Comparison of ENCODE assay signal across 22 mouse cellular contexts in the genomic region with DNA sequence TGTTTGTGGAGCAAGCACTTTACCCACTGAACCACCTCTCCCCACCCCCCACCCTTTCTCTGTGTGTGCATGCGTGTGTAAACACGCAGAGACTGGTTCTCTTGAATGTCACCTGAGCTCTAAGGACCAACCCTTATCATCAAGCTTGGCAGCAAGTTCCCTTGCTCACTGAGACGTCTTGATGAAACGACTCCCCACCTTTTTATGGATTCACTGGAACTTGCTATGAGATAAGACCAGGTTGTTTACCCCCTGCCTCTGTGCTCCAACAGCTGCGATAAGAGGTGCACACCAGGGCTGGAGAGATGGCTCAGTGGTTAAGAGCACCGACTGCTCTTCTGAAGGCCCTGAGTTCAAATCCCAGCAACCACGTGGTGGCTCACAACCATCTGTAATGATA. TPM values are rescaled to one million over a fixed set of nuclear protein-coding genes. Genes with fewer than 3 reads are reported as not detected.
DNase-seq lines count a peak whose midpoint lies in the region; ATAC-seq and TF ChIP-seq lines count a peak whose summit lies in the region.
"Had no signal": no experiment of that assay in that cellular context is flagged by ENCODE, and none has a peak within 500 bp of the region (broad histone marks: within the 10 kb centered on the region; RNA-seq: fewer than 3 reads in every experiment).

No protein-coding gene starts in this region.

- no peaks in the 10 kb centered on the region for H3K4me1 ChIP-seq in forebrain, embryonic 16.5 days (replicated peaks; ENCODE audit: control insufficient read depth, insufficient read depth, low read length)
- no peaks in the 10 kb centered on the region for H3K4me1 ChIP-seq in forebrain, embryonic 12.5 days
- H3K4me1 ChIP-seq in intestine, embryonic 15.5 days (replicated peaks) = no peaks in the 10 kb centered on the region
- H3K4me1 ChIP-seq in midbrain, postnatal 0 days (ENCODE audit: insufficient read depth, low read length) = no peaks in the 10 kb centered on the region
- H3K4me1 ChIP-seq: embryonic facial prominence, embryonic 12.5 days; embryonic facial prominence, embryonic 15.5 days; forebrain, embryonic 15.5 days; hindbrain, embryonic 15.5 days had no signal

- no peak for TF ChIP-seq CTCF in midbrain, postnatal 0 days (IDR thresholded peaks at IDR 0.05)

- no peak overlapping the region for H3K27ac ChIP-seq in forebrain, embryonic 16.5 days (ENCODE audit: low read length)
- H3K27ac ChIP-seq in forebrain, embryonic 12.5 days = no peak overlapping the region
- no peak overlapping the region for H3K27ac ChIP-seq in intestine, embryonic 15.5 days
- H3K27ac ChIP-seq in midbrain, postnatal 0 days (ENCODE audit: low read depth, low read length) = no peak overlapping the region
- H3K27ac ChIP-seq: embryonic facial prominence, embryonic 12.5 days; embryonic facial prominence, embryonic 15.5 days; forebrain, embryonic 15.5 days; gastrocnemius, adult 2 months; hindbrain, embryonic 12.5 days; hindbrain, embryonic 15.5 days had no signal

- H3K9me3 ChIP-seq in forebrain, embryonic 16.5 days (ENCODE audit: control insufficient read depth, low read length) = no peaks in the 10 kb centered on the region
- H3K9me3 ChIP-seq in forebrain, embryonic 12.5 days = no peaks in the 10 kb centered on the region
- H3K9me3 ChIP-seq in intestine, embryonic 15.5 days = no peaks in the 10 kb centered on the region
- no peaks in the 10 kb centered on the region for H3K9me3 ChIP-seq in midbrain, postnatal 0 days (ENCODE audit: low read length)
- H3K9me3 ChIP-seq: embryonic facial prominence, embryonic 12.5 days; embryonic facial prominence, embryonic 15.5 days; forebrain, embryonic 15.5 days; hindbrain, embryonic 12.5 days; hindbrain, embryonic 15.5 days had no signal

- H3K27me3 ChIP-seq in forebrain, embryonic 16.5 days (replicated peaks; ENCODE audit: control insufficient read depth, insufficient read depth, low read length) = no peaks in the 10 kb centered on the region
- no peaks in the 10 kb centered on the region for H3K27me3 ChIP-seq in forebrain, embryonic 12.5 days
- no peaks in the 10 kb centered on the region for H3K27me3 ChIP-seq in intestine, embryonic 15.5 days (replicated peaks)
- no peaks in the 10 kb centered on the region for H3K27me3 ChIP-seq in midbrain, postnatal 0 days (ENCODE audit: insufficient read depth, low read length)
- H3K27me3 ChIP-seq: embryonic facial prominence, embryonic 12.5 days; embryonic facial prominence, embryonic 15.5 days; forebrain, embryonic 15.5 days; hindbrain, embryonic 12.5 days; hindbrain, embryonic 15.5 days had no signal

- 69% methylated on average over 7 of the region's 7 CpGs for WGBS in forebrain, embryonic 16.5 days
- 75% methylated on average over 7 of the region's 7 CpGs for WGBS in forebrain, embryonic 12.5 days
- 50% methylated on average over 7 of the region's 7 CpGs for WGBS in intestine, embryonic 15.5 days
- WGBS in midbrain, postnatal 0 days = 73% methylated on average over 7 of the region's 7 CpGs

- DNase-seq in MN1 (ENCODE audit: low spot score) = no peak
- no peak for DNase-seq in midbrain, postnatal 0 days (ENCODE audit: low spot score)
- no peak for DNase-seq in testis, postnatal 10 days (ENCODE audit: low spot score)

- no peak overlapping the region for H3K4me3 ChIP-seq in forebrain, embryonic 16.5 days (replicated peaks; ENCODE audit: low read length)
- H3K4me3 ChIP-seq in forebrain, embryonic 12.5 days (replicated peaks) = no peak overlapping the region
- H3K4me3 ChIP-seq in intestine, embryonic 15.5 days (replicated peaks) = no peak overlapping the region
- no peak overlapping the region for H3K4me3 ChIP-seq in midbrain, postnatal 0 days (ENCODE audit: low read depth, low read length)
- H3K4me3 ChIP-seq: embryonic facial prominence, embryonic 12.5 days; embryonic facial prominence, embryonic 15.5 days; forebrain, embryonic 15.5 days; hindbrain, embryonic 12.5 days; hindbrain, embryonic 15.5 days had no signal

- H3K9ac ChIP-seq in forebrain, embryonic 16.5 days (replicated peaks; ENCODE audit: low read depth, low read length) = no peak overlapping the region
- no peak overlapping the region for H3K9ac ChIP-seq in forebrain, embryonic 12.5 days
- H3K9ac ChIP-seq in intestine, embryonic 15.5 days = no peak overlapping the region
- H3K9ac ChIP-seq in midbrain, postnatal 0 days (replicated peaks; ENCODE audit: low read length, poor library complexity, severe bottlenecking) = no peak overlapping the region
- H3K9ac ChIP-seq: embryonic facial prominence, embryonic 12.5 days; embryonic facial prominence, embryonic 15.5 days; forebrain, embryonic 15.5 days; hindbrain, embryonic 12.5 days; hindbrain, embryonic 15.5 days had no signal

- peak; percentile 23; the same call in 1 of the 2 replicates for ATAC-seq in forebrain, embryonic 16.5 days
- no peak for ATAC-seq in forebrain, embryonic 12.5 days (ENCODE audit: low FRiP score)
- peak; percentile 72 for ATAC-seq in intestine, embryonic 15.5 days
- ATAC-seq in megakaryocyte-erythroid progenitor cell, adult 5-6 weeks (replicated peaks; ENCODE audit: low FRiP score, low TSS enrichment, poor library complexity, severe bottlenecking) = 0 out of 2 replicates have a peak, but pooled peaks have one; percentile 38
- ATAC-seq in midbrain, postnatal 0 days (ENCODE audit: low FRiP score) = no peak
- ATAC-seq: forebrain, embryonic 15.5 days; Patski had no signal

- no peaks in the 10 kb centered on the region for H3K36me3 ChIP-seq in forebrain, embryonic 16.5 days (ENCODE audit: control insufficient read depth, insufficient read depth)
- no peaks in the 10 kb centered on the region for H3K36me3 ChIP-seq in forebrain, embryonic 12.5 days (replicated peaks)
- H3K36me3 ChIP-seq in intestine, embryonic 15.5 days = no peaks in the 10 kb centered on the region
- H3K36me3 ChIP-seq in midbrain, postnatal 0 days (ENCODE audit: insufficient read depth, low read length) = no peaks in the 10 kb centered on the region
- H3K36me3 ChIP-seq: embryonic facial prominence, embryonic 12.5 days; embryonic facial prominence, embryonic 15.5 days; forebrain, embryonic 15.5 days; hindbrain, embryonic 12.5 days; hindbrain, embryonic 15.5 days had no signal

- no peak overlapping the region for H3K4me2 ChIP-seq in forebrain, embryonic 16.5 days (ENCODE audit: low read length)
- H3K4me2 ChIP-seq in forebrain, embryonic 12.5 days = no peak overlapping the region
- H3K4me2 ChIP-seq in intestine, embryonic 15.5 days (replicated peaks) = no peak overlapping the region
- H3K4me2 ChIP-seq in midbrain, postnatal 0 days (ENCODE audit: low read depth, low read length, poor library complexity, severe bottlenecking) = no peak overlapping the region
- H3K4me2 ChIP-seq: embryonic facial prominence, embryonic 12.5 days; forebrain, embryonic 15.5 days; hindbrain, embryonic 12.5 days had no signal

RNA-seq across cellular contexts. Expression of a gene that starts 5.4 kb away (rescaled TPM):
- polyA plus RNA-seq in forebrain, embryonic 16.5 days (2015; fragmentation: Nextera tagmentation; extraction: Ambion mirVana) = 3.0 and 3.3 TPM in 2 replicates
- 0.67 and 1.1 TPM in 2 replicates for polyA plus RNA-seq in forebrain, embryonic 12.5 days (2016; fragmentation: Nextera tagmentation; extraction: Ambion mirVana)
- 0.28 and 0.41 TPM in 2 replicates for polyA plus RNA-seq in intestine, embryonic 15.5 days (2015; fragmentation: Nextera tagmentation; extraction: Ambion mirVana)
- not detected in 2 replicates for total RNA-seq in megakaryocyte-erythroid progenitor cell, adult 5-6 weeks (2014; fragmentation: Nextera tagmentation)
- total RNA-seq in megakaryocyte-erythroid progenitor cell, adult 5-6 weeks (2017) = 0.05 and 1.8 TPM in 2 replicates
- total RNA-seq in midbrain, postnatal 0 days (2014; rRNA removed) = 4.1 and 4.3 TPM in 2 replicates
- polyA plus RNA-seq in midbrain, postnatal 0 days (2015; fragmentation: Nextera tagmentation; extraction: Ambion mirVana) = 2.9 and 3.2 TPM in 2 replicates
- total RNA-seq: gastrocnemius, adult 2 months; gastrocnemius, postnatal 14 days; heart, postnatal 25 days had no signal
- polyA plus RNA-seq: heart, embryonic 14.5 days had no signal

RNA-seq across cellular contexts. Expression of a gene that starts 16.7 kb away (rescaled TPM):
- polyA plus RNA-seq in forebrain, embryonic 16.5 days (2015; fragmentation: Nextera tagmentation; extraction: Ambion mirVana) = 10.1 and 12.3 TPM in 2 replicates
- polyA plus RNA-seq in forebrain, embryonic 12.5 days (2016; fragmentation: Nextera tagmentation; extraction: Ambion mirVana) = 12.6 and 15.1 TPM in 2 replicates
- polyA plus RNA-seq in intestine, embryonic 15.5 days (2015; fragmentation: Nextera tagmentation; extraction: Ambion mirVana) = 40.8 and 49.3 TPM in 2 replicates
- 14.2 and 20.1 TPM in 2 replicates for total RNA-seq in megakaryocyte-erythroid progenitor cell, adult 5-6 weeks (2014; fragmentation: Nextera tagmentation)
- total RNA-seq in megakaryocyte-erythroid progenitor cell, adult 5-6 weeks (2017) = 8.2 and 9.0 TPM in 2 replicates
- 3.9 and 7.5 TPM in 2 replicates for total RNA-seq in midbrain, postnatal 0 days (2014; rRNA removed)
- 5.7 and 6.5 TPM in 2 replicates for polyA plus RNA-seq in midbrain, postnatal 0 days (2015; fragmentation: Nextera tagmentation; extraction: Ambion mirVana)

RNA-seq across cellular contexts. Expression of a gene that starts 27.1 kb away (rescaled TPM):
- polyA plus RNA-seq in forebrain, embryonic 16.5 days (2015; fragmentation: Nextera tagmentation; extraction: Ambion mirVana) = 42.3 and 49.6 TPM in 2 replicates
- polyA plus RNA-seq in forebrain, embryonic 12.5 days (2016; fragmentation: Nextera tagmentation; extraction: Ambion mirVana) = 83.8 and 93.1 TPM in 2 replicates
- 272 and 287 TPM in 2 replicates for polyA plus RNA-seq in intestine, embryonic 15.5 days (2015; fragmentation: Nextera tagmentation; extraction: Ambion mirVana)
- 705 and 713 TPM in 2 replicates for total RNA-seq in megakaryocyte-erythroid progenitor cell, adult 5-6 weeks (2014; fragmentation: Nextera tagmentation)
- 103 and 164 TPM in 2 replicates for total RNA-seq in megakaryocyte-erythroid progenitor cell, adult 5-6 weeks (2017)
- 93.0 and 118 TPM in 2 replicates for total RNA-seq in midbrain, postnatal 0 days (2014; rRNA removed)
- polyA plus RNA-seq in midbrain, postnatal 0 days (2015; fragmentation: Nextera tagmentation; extraction: Ambion mirVana) = 99.5 and 99.9 TPM in 2 replicates

RNA-seq across cellular contexts. Expression of a gene that starts 47.4 kb away (rescaled TPM):
- not detected in 2 replicates for polyA plus RNA-seq in forebrain, embryonic 16.5 days (2015; fragmentation: Nextera tagmentation; extraction: Ambion mirVana)
- not detected in 2 replicates for polyA plus RNA-seq in forebrain, embryonic 12.5 days (2016; fragmentation: Nextera tagmentation; extraction: Ambion mirVana)
- not detected in 2 replicates for polyA plus RNA-seq in intestine, embryonic 15.5 days (2015; fragmentation: Nextera tagmentation; extraction: Ambion mirVana)
- not detected in 2 replicates for total RNA-seq in megakaryocyte-erythroid progenitor cell, adult 5-6 weeks (2014; fragmentation: Nextera tagmentation)
- total RNA-seq in megakaryocyte-erythroid progenitor cell, adult 5-6 weeks (2017) = not detected in 2 replicates
- total RNA-seq in midbrain, postnatal 0 days (2014; rRNA removed) = not detected in 2 replicates
- 0.06 and 0.16 TPM in 2 replicates for polyA plus RNA-seq in midbrain, postnatal 0 days (2015; fragmentation: Nextera tagmentation; extraction: Ambion mirVana)
- total RNA-seq: common myeloid progenitor, adult 5-6 weeks; hematopoietic stem cell, adult 5-6 weeks had no signal
- polyA plus RNA-seq: C2C12; CD4-positive, CD25-positive, alpha-beta regulatory T cell, adult 4 months; embryonic facial prominence, embryonic 12.5 days; forebrain, embryonic 15.5 days; heart, embryonic 11.5 days; hindbrain, embryonic 12.5 days; hindbrain, embryonic 15.5 days had no signal

Comparison
In these comparisons a context has a peak if more than half of its experiments do, and no peak if none do; other contexts are left out.
1. ATAC-seq: peak in forebrain, embryonic 16.5 days (single experiment), intestine, embryonic 15.5 days (single experiment) and megakaryocyte-erythroid progenitor cell, adult 5-6 weeks (single experiment); none in forebrain, embryonic 12.5 days (single experiment) and midbrain, postnatal 0 days (single experiment).